In genomic region chr1:164898846-164899351, GRCm38 (mm10) we compare ENCODE assay signal across 8 mouse cellular contexts. TPM values are rescaled to one million over a fixed set of nuclear protein-coding genes. Genes with fewer than 3 reads are reported as not detected.
DNase-seq lines count a peak whose midpoint lies in the region; ATAC-seq and TF ChIP-seq lines count a peak whose summit lies in the region.

No protein-coding gene starts in this region.

- WGBS in embryonic facial prominence, embryonic 14.5 days = 1% methylated on average over 22 of the region's 22 CpGs
- 0% methylated on average over 22 of the region's 22 CpGs for WGBS in heart, embryonic 10.5 days
- WGBS in kidney, embryonic 15.5 days = 0% methylated on average over 22 of the region's 22 CpGs
- WGBS in limb, embryonic 15.5 days = under 1% methylated on average over 22 of the region's 22 CpGs

- peak; percentile 92 for ATAC-seq in embryonic facial prominence, embryonic 14.5 days (ENCODE audit: low read depth)
- peak; percentile 93 for ATAC-seq in kidney, embryonic 15.5 days (replicated peaks; ENCODE audit: low FRiP score)
- ATAC-seq in limb, embryonic 15.5 days (ENCODE audit: insufficient number of reproducible peaks, low FRiP score, low TSS enrichment, low read depth) = peak; percentile 79

- no peak for TF ChIP-seq POLR2A in myocyte (IDR thresholded peaks at IDR 0.05; ENCODE audit: insufficient read length, low read depth)

- H3K4me3 ChIP-seq in embryonic facial prominence, embryonic 14.5 days (ENCODE audit: low read depth, low read length) = peak overlapping the region; percentile 48
- H3K4me3 ChIP-seq in heart, embryonic 10.5 days = peak overlapping the region; percentile 63
- H3K4me3 ChIP-seq in kidney, embryonic 15.5 days (replicated peaks) = peak overlapping the region; percentile 59
- H3K4me3 ChIP-seq in limb, embryonic 15.5 days = peak overlapping the region; percentile 47
- H3K4me3 ChIP-seq in myocyte = peak overlapping the region; percentile 7

- H3K4me2 ChIP-seq in embryonic facial prominence, embryonic 14.5 days (ENCODE audit: low read depth, low read length) = peak overlapping the region; percentile 80
- H3K4me2 ChIP-seq in kidney, embryonic 15.5 days = peak overlapping the region; percentile 94
- peak overlapping the region; percentile 86 for H3K4me2 ChIP-seq in limb, embryonic 15.5 days
- peak overlapping the region; percentile 85 for H3K4me2 ChIP-seq in myocyte (ENCODE audit: low read depth)

- H3K4me1 ChIP-seq in embryonic facial prominence, embryonic 14.5 days (ENCODE audit: control insufficient read depth, insufficient read depth, low read length) = no peaks in the 10 kb centered on the region; the same call in 1 of the 2 replicates
- peaks cover 45% of the 10 kb centered on the region for H3K4me1 ChIP-seq in heart, embryonic 10.5 days
- H3K4me1 ChIP-seq in kidney, embryonic 15.5 days = peaks cover 25% of the 10 kb centered on the region
- H3K4me1 ChIP-seq in limb, embryonic 15.5 days = peaks cover 11% of the 10 kb centered on the region

- H3K27me3 ChIP-seq in embryonic facial prominence, embryonic 14.5 days (replicated peaks; ENCODE audit: control insufficient read depth, insufficient read depth, low read length) = no peaks in the 10 kb centered on the region
- H3K27me3 ChIP-seq in heart, embryonic 10.5 days (ENCODE audit: insufficient read depth, poor library complexity, severe bottlenecking) = no peaks in the 10 kb centered on the region
- no peaks in the 10 kb centered on the region for H3K27me3 ChIP-seq in kidney, embryonic 15.5 days
- no peaks in the 10 kb centered on the region for H3K27me3 ChIP-seq in limb, embryonic 15.5 days
- no peaks in the 10 kb centered on the region for H3K27me3 ChIP-seq in myocyte (ENCODE audit: control insufficient read depth, insufficient read depth, insufficient read length)
- H3K27me3 ChIP-seq in splenic B cell, adult 2 months (ENCODE audit: control insufficient read depth, insufficient read depth, low read length, poor library complexity, severe bottlenecking) = no peaks in the 10 kb centered on the region

- H3K79me2 ChIP-seq in myocyte (ENCODE audit: control insufficient read depth, insufficient read depth) = no peaks in the 10 kb centered on the region

- H3K9ac ChIP-seq in embryonic facial prominence, embryonic 14.5 days (ENCODE audit: low read depth, low read length) = peak overlapping the region; percentile 61
- peak overlapping the region; percentile 63 for H3K9ac ChIP-seq in kidney, embryonic 15.5 days
- H3K9ac ChIP-seq in limb, embryonic 15.5 days = 0 out of 2 replicates have a peak overlapping the region, but pooled peaks have one; percentile 26

- DNase-seq in 416B (ENCODE audit: low read depth) = peak; percentile 31
- peak; percentile 21 to 42 for DNase-seq in adrenal gland, postnatal 4 days (ENCODE audit: low spot score in 2 of 2)
- peak; percentile 86 for DNase-seq in embryonic facial prominence, embryonic 14.5 days (ENCODE audit: low spot score)
- DNase-seq in heart, embryonic 10.5 days (ENCODE audit: low spot score) = peak; percentile 87
- peak; percentile 78 for DNase-seq in splenic B cell, adult 2 months (ENCODE audit: low read depth, low spot score)

- no peaks in the 10 kb centered on the region for H3K9me3 ChIP-seq in embryonic facial prominence, embryonic 14.5 days (ENCODE audit: control insufficient read depth, low read length)
- H3K9me3 ChIP-seq in heart, embryonic 10.5 days = no peaks in the 10 kb centered on the region
- no peaks in the 10 kb centered on the region for H3K9me3 ChIP-seq in kidney, embryonic 15.5 days (replicated peaks)
- no peaks in the 10 kb centered on the region for H3K9me3 ChIP-seq in limb, embryonic 15.5 days

- H3ac ChIP-seq in myocyte (ENCODE audit: control insufficient read depth, insufficient read length) = no peak overlapping the region

- peak overlapping the region; percentile 58; the same call in 1 of the 2 replicates for H3K27ac ChIP-seq in embryonic facial prominence, embryonic 14.5 days (replicated peaks; ENCODE audit: low read depth, low read length)
- H3K27ac ChIP-seq in heart, embryonic 10.5 days = peak overlapping the region; percentile 88
- peak overlapping the region; percentile 76 for H3K27ac ChIP-seq in kidney, embryonic 15.5 days
- H3K27ac ChIP-seq in limb, embryonic 15.5 days = no peak overlapping the region

- no peaks in the 10 kb centered on the region for H3K36me3 ChIP-seq in embryonic facial prominence, embryonic 14.5 days (ENCODE audit: control insufficient read depth, insufficient read depth, low read length)
- no peaks in the 10 kb centered on the region for H3K36me3 ChIP-seq in heart, embryonic 10.5 days
- H3K36me3 ChIP-seq in kidney, embryonic 15.5 days = no peaks in the 10 kb centered on the region
- H3K36me3 ChIP-seq in limb, embryonic 15.5 days = no peaks in the 10 kb centered on the region
- H3K36me3 ChIP-seq in myocyte (ENCODE audit: control insufficient read depth, insufficient read depth) = no peaks in the 10 kb centered on the region
- no peaks in the 10 kb centered on the region for H3K36me3 ChIP-seq in splenic B cell, adult 2 months (ENCODE audit: control insufficient read depth, insufficient read depth, low read length, poor library complexity, severe bottlenecking)

TF ChIP-seq in myocyte, 11 proteins besides CTCF, POLR2A, EP300 and RAD21:
- TF ChIP-seq MYOD1 (IDR thresholded peaks at IDR 0.05; ENCODE audit: control insufficient read depth in 1 of 3, insufficient read length in 2 of 3, low read depth in 2 of 3) (peak in 1 of 3 experiments; percentile 8), POLR2AphosphoS2 (IDR thresholded peaks at IDR 0.05; ENCODE audit: insufficient read length, low read depth) (no peak)
TF ChIP-seq in myocyte: peak in this region for 1.

RNA-seq across cellular contexts. Expression of gene Xcl1, which starts 36.4 kb away (rescaled TPM):
- total RNA-seq in adrenal gland, postnatal 4 days (2021) = 1 to 10 TPM in 1 of 2 experiments, not detected in 1; 1.1 TPM
- not detected in 2 replicates for polyA plus RNA-seq in embryonic facial prominence, embryonic 14.5 days (2014; fragmentation: Nextera tagmentation; extraction: Ambion mirVana)
- polyA plus RNA-seq in heart, embryonic 10.5 days (2016; fragmentation: Nextera tagmentation; extraction: Ambion mirVana) = not detected in 2 replicates
- polyA plus RNA-seq in kidney, embryonic 15.5 days (2015; fragmentation: Nextera tagmentation; extraction: Ambion mirVana) = not detected in 2 replicates
- polyA plus RNA-seq in limb, embryonic 15.5 days (2015; fragmentation: Nextera tagmentation; extraction: Ambion mirVana) = not detected in 2 replicates
- 0.10 TPM for polyA plus RNA-seq in myocyte (2012; fragmentation: generic; extraction: Trizol)

Comparison
In these comparisons a context has a peak if more than half of its experiments do, and no peak if none do; other contexts are left out.
1. DNase-seq: peak in every context shown above with its lines; median percentile 87 in heart, embryonic 10.5 days; 86 in embryonic facial prominence, embryonic 14.5 days; 78 in splenic B cell, adult 2 months; 32 in adrenal gland, postnatal 4 days; 31 in 416B.
2. H3K4me3 ChIP-seq: peak in every context shown above with its lines; median percentile 63 in heart, embryonic 10.5 days; 59 in kidney, embryonic 15.5 days; 48 in embryonic facial prominence, embryonic 14.5 days; 47 in limb, embryonic 15.5 days; 7 in myocyte.